Mouse (Mus musculus): ENCODE measurements around the gene Ccdc169.

DNA sequence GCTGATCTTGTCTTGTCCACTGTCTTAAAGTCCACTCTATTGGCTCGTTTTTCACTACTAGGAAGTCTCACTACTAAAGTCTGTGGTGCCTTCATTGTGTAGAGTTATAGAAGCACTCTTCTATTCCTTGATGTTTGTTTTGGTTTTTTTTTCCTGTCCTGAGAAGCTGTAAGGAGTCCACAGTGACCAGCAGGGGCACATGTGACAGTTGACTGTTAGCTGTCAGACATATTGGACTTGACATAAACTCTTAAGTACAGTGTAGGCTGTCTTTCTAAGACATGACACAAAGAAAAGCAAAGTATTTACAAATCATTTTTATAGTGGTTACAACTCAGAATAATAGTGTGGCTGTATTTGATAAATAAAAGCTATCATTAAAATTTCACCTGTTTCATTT lies 22.1 kb upstream of the Ccdc169 start:
- TF ChIP-seq POLR2A (IDR thresholded peaks at IDR 0.05; ENCODE audit: low read depth, low read length) (no peak), CTCF (IDR thresholded peaks at IDR 0.05; ENCODE audit: extremely low read depth, insufficient read depth, insufficient read length, insufficient replicate concordance) (no peak)
